Mouse (Mus musculus) kidney, adult 11 months (tissue): ENCODE measurements around the gene Pde1b.

Source experiments
- DNase-seq: peaks from one replicate; pipeline ENCODE4 v3.0.0; 2022

Pde1b gene

GRCm38 (mm10) chr15:103502435-103503250, at the start of gene Pde1b:
Gene Pde1b (plus strand): TSS chr15:103503034.
- peak; percentile 34 for DNase-seq

- DNase-seq, result peak; percentile 15
Observed at GRCm38 (mm10) chr15:103453551-103454218, 49.1 kb upstream of the Pde1b start, which contains the start of gene Nckap1l. Gene Nckap1l (plus strand): TSS chr15:103453794.

GRCm38 (mm10) chr15:103454449-103454848, 48.4 kb upstream of the Pde1b start:
- DNase-seq, result no peak

GRCm38 (mm10) chr15:103462539-103463261, 40.1 kb upstream of the Pde1b start:
- DNase-seq, result no peak

- no peak for DNase-seq
Observed at GRCm38 (mm10) chr15:103471488-103472194, 31.2 kb upstream of the Pde1b start.

GRCm38 (mm10) chr15:103472265-103472664, 30.6 kb upstream of the Pde1b start:
- DNase-seq, result no peak

GRCm38 (mm10) chr15:103473182-103473581, 29.7 kb upstream of the Pde1b start:
- no peak for DNase-seq

- DNase-seq, result no peak
Observed at GRCm38 (mm10) chr15:103473769-103474168, 29.1 kb upstream of the Pde1b start.

GRCm38 (mm10) chr15:103479080-103479606, 23.7 kb upstream of the Pde1b start:
- no peak for DNase-seq

GRCm38 (mm10) chr15:103480129-103480528, 22.7 kb upstream of the Pde1b start:
- no peak for DNase-seq

GRCm38 (mm10) chr15:103482488-103482887, 20.3 kb upstream of the Pde1b start:
- no peak for DNase-seq

GRCm38 (mm10) chr15:103484490-103484889, 18.3 kb upstream of the Pde1b start:
- no peak for DNase-seq

GRCm38 (mm10) chr15:103485106-103485505, 17.7 kb upstream of the Pde1b start:
- DNase-seq, result no peak

- DNase-seq, result no peak
Observed at GRCm38 (mm10) chr15:103486658-103487057, 16.2 kb upstream of the Pde1b start.

- DNase-seq, result no peak
Observed at GRCm38 (mm10) chr15:103488336-103488735, 14.5 kb upstream of the Pde1b start.

GRCm38 (mm10) chr15:103496204-103497140, 6.4 kb upstream of the Pde1b start:
- DNase-seq, result no peak

GRCm38 (mm10) chr15:103498157-103498556, 4.7 kb upstream of the Pde1b start:
- DNase-seq, result no peak

- no peak for DNase-seq
Observed at GRCm38 (mm10) chr15:103500723-103501122, 2.1 kb upstream of the Pde1b start.

GRCm38 (mm10) chr15:103501186-103501585, 1.6 kb upstream of the Pde1b start:
- no peak for DNase-seq

- DNase-seq, result no peak
Observed at GRCm38 (mm10) chr15:103503251-103503600, 392 bp downstream of the Pde1b start.

- DNase-seq, result no peak
Observed at GRCm38 (mm10) chr15:103503660-103504059, 826 bp downstream of the Pde1b start.
